Mouse (Mus musculus) urinary bladder, adult 2 months (tissue): Measurements from ENCODE around the gene Zdhhc4. TPM values are rescaled to one million over a fixed set of nuclear protein-coding genes. Genes with fewer than 3 reads are reported as not detected.

Experiments used
- DNase-seq: peaks from one replicate; pipeline ENCODE4 v3.0.0; 2022; ENCODE audit warnings: low spot score
- polyA plus RNA-seq: library from polyadenylated mRNA; depleted of rRNA; stranded (reverse); fragments of >200 nt; gene quantifications from 2 replicates; pipeline ENCODE4 v1.2.3, GENCODE M21; 2012; rRNA removed

Gene Zdhhc4
- polyA plus RNA-seq, 1 experiment = 55.0 TPM

GRCm38 (mm10) chr5:143279247-143279646 lies 49.8 kb downstream of the Zdhhc4 start:
- DNase-seq = no peak

GRCm38 (mm10) chr5:143275761-143276160 lies 53.3 kb downstream of the Zdhhc4 start:
- DNase-seq = no peak

- no peak for DNase-seq
Observed at GRCm38 (mm10) chr5:143272540-143273330, 56.3 kb downstream of the Zdhhc4 start.

GRCm38 (mm10) chr5:143272108-143272507 lies 56.9 kb downstream of the Zdhhc4 start:
- DNase-seq = no peak

- DNase-seq = no peak
Observed at GRCm38 (mm10) chr5:143271642-143272041, 57.4 kb downstream of the Zdhhc4 start.

- no peak for DNase-seq
Observed at GRCm38 (mm10) chr5:143270151-143270519, 58.9 kb downstream of the Zdhhc4 start.

- peak; percentile 62 for DNase-seq
Observed at GRCm38 (mm10) chr5:143269363-143270150, 59.5 kb downstream of the Zdhhc4 start, which contains the start of gene Zfp316. Zfp316 (minus strand) TSS chr5:143270022.

- DNase-seq = no peak
Observed at GRCm38 (mm10) chr5:143268985-143269362, 60.1 kb downstream of the Zdhhc4 start.

- no peak for DNase-seq
Observed at GRCm38 (mm10) chr5:143266794-143267193, 62.3 kb downstream of the Zdhhc4 start.

Other genes starting within 250 kb of the Zdhhc4 start
- 25.0 and 26.2 TPM in 2 replicates for gene Rnf216, start 216.3 kb downstream of the Zdhhc4 start, polyA plus RNA-seq
- gene Olfr718-ps1, start 181.7 kb downstream of the Zdhhc4 start, polyA plus RNA-seq = not detected in 2 replicates
- gene Rbak, start 148.5 kb downstream of the Zdhhc4 start, polyA plus RNA-seq = 11.7 TPM in 2 replicates
- gene Spdye4b, start 148.2 kb downstream of the Zdhhc4 start, polyA plus RNA-seq = not detected in 2 replicates
- gene Spdye4a, start 102.4 kb downstream of the Zdhhc4 start, polyA plus RNA-seq = not detected in 2 replicates
- 12.6 and 12.7 TPM in 2 replicates for gene Zfp12, start 94.1 kb downstream of the Zdhhc4 start, polyA plus RNA-seq
- 3.2 and 5.9 TPM in 2 replicates for gene Zfp316, start 59.2 kb downstream of the Zdhhc4 start, polyA plus RNA-seq
- 0.43 and 0.49 TPM in 2 replicates for gene Zfp853, start 35.6 kb downstream of the Zdhhc4 start, polyA plus RNA-seq
- gene E130309D02Rik, start 13.9 kb downstream of the Zdhhc4 start, polyA plus RNA-seq = 8.4 and 10.6 TPM in 2 replicates
- gene Grid2ip, start 28.1 kb upstream of the Zdhhc4 start, polyA plus RNA-seq = 0.44 and 0.46 TPM in 2 replicates
- gene Kdelr2, start 74.6 kb upstream of the Zdhhc4 start, polyA plus RNA-seq = 104 and 105 TPM in 2 replicates
- gene Daglb, start 135.3 kb upstream of the Zdhhc4 start, polyA plus RNA-seq = 22.1 and 26.7 TPM in 2 replicates
- gene Rac1, start 198.8 kb upstream of the Zdhhc4 start, polyA plus RNA-seq = 441 and 475 TPM in 2 replicates